Mouse (Mus musculus) layer of hippocampus, adult 2 months (tissue): ENCODE measurements around the gene Nes. TPM values are rescaled to one million over a fixed set of nuclear protein-coding genes. Genes with fewer than 3 reads are reported as not detected.

Experiments used
- DNase-seq, 2 experiments: peaks; one replicate each; pipeline ENCODE4 v3.0.0; 2022; ENCODE audit warnings: low spot score in 2 of 2
- H3K27ac ChIP-seq: fragments of 200-600 bp; 2 replicates; pipeline ENCODE4 v1.8.1; 2022
- H3K4me3 ChIP-seq: fragments of 200-600 bp; 2 replicates; pipeline ENCODE4 v1.8.1; 2022; ENCODE audit warnings: mild to moderate bottlenecking
- CTCF ChIP-seq: fragments of 200-600 bp; conservative IDR thresholded peaks from 2 replicates; pipeline ENCODE4 v1.8.1; 2022; ENCODE audit warnings: antibody characterized with exemption, mild to moderate bottlenecking, moderate library complexity
- total RNA-seq, 2 experiments: library from RNA; stranded (reverse); gene quantifications; 2 replicates each; pipeline ENCODE4 v1.2.3; 2021

Gene Nes
- total RNA-seq, 2 experiments from 2014 or later, result 4.0 to 4.8 TPM

- DNase-seq, result no peak
- Histone ChIP-seq H3K4me3 (no peak overlapping the region), H3K27ac (no peak overlapping the region; the same call in 1 of the 2 replicates)
- TF ChIP-seq CTCF, result no peak
These were observed 10.4 kb downstream of the Nes start for GRCm38 (mm10) chr3:87981214-87981760.

- Histone ChIP-seq H3K4me3 (no peak overlapping the region), H3K27ac (peak overlapping the region; percentile 78; the same call in 1 of the 2 replicates)
- no peak for TF ChIP-seq CTCF
- DNase-seq, result no peak
These were observed 11.3 kb downstream of the Nes start for GRCm38 (mm10) chr3:87981894-87982835.

GRCm38 (mm10) chr3:87982836-87983601 is 12.1 kb downstream of the Nes start:
- Histone ChIP-seq H3K4me3 (no peak overlapping the region), H3K27ac (peak overlapping the region; percentile 78; the same call in 1 of the 2 replicates)
- TF ChIP-seq CTCF, result no peak
- DNase-seq, result no peak

GRCm38 (mm10) chr3:87983627-87984026 is 12.7 kb downstream of the Nes start:
- Histone ChIP-seq H3K27ac (peak overlapping the region; percentile 28; the same call in 1 of the 2 replicates), H3K4me3 (no peak overlapping the region)
- no peak for TF ChIP-seq CTCF
- DNase-seq, result no peak

GRCm38 (mm10) chr3:87984094-87984493 is 13.2 kb downstream of the Nes start:
- no peak for TF ChIP-seq CTCF
- H3K27ac ChIP-seq, result no peak overlapping the region

GRCm38 (mm10) chr3:87985505-87986320 is 14.8 kb downstream of the Nes start:
- TF ChIP-seq CTCF, result no peak
- DNase-seq, result no peak
- H3K27ac ChIP-seq, result peak overlapping the region; percentile 53; the same call in 1 of the 2 replicates
- H3K4me3 ChIP-seq, result no peak overlapping the region

More at GRCm38 (mm10) chr3:87984094-87984493, 13.2 kb downstream of the Nes start:
- DNase-seq, result no peak
- H3K4me3 ChIP-seq, result no peak overlapping the region

- peak overlapping the region; percentile 32; the same call in 1 of the 2 replicates for H3K4me3 ChIP-seq
- peak; percentile 86 to 96 for DNase-seq
- TF ChIP-seq CTCF, result peak; percentile 96
- H3K27ac ChIP-seq, result peak overlapping the region; percentile 15; the same call in 1 of the 2 replicates
These were observed 16.0 kb downstream of the Nes start for GRCm38 (mm10) chr3:87986868-87987267.

GRCm38 (mm10) chr3:87987633-87988032 is 16.8 kb downstream of the Nes start:
- no peak for DNase-seq
- Histone ChIP-seq H3K27ac (peak overlapping the region; percentile 15; the same call in 1 of the 2 replicates), H3K4me3 (peak overlapping the region; percentile 32; the same call in 1 of the 2 replicates)
- no peak for TF ChIP-seq CTCF

- H3K27ac ChIP-seq, result peak overlapping the region; percentile 15; the same call in 1 of the 2 replicates
- no peak for DNase-seq
- H3K4me3 ChIP-seq, result peak overlapping the region; percentile 32; the same call in 1 of the 2 replicates
- no peak for TF ChIP-seq CTCF
These were observed 17.2 kb downstream of the Nes start for GRCm38 (mm10) chr3:87988068-87988467.

- TF ChIP-seq CTCF, result no peak
- Histone ChIP-seq H3K4me3 (no peak overlapping the region), H3K27ac (no peak overlapping the region)
- no peak for DNase-seq
These were observed 19.1 kb downstream of the Nes start for GRCm38 (mm10) chr3:87989935-87990334.

- no peak for DNase-seq
- no peak overlapping the region for H3K4me3 ChIP-seq
- no peak for TF ChIP-seq CTCF
- no peak overlapping the region for H3K27ac ChIP-seq
These were observed 22.6 kb downstream of the Nes start for GRCm38 (mm10) chr3:87993436-87993835.

GRCm38 (mm10) chr3:87995331-87995730 is 24.5 kb downstream of the Nes start:
- no peak for TF ChIP-seq CTCF

More at GRCm38 (mm10) chr3:87995331-87995730, 24.5 kb downstream of the Nes start:
- DNase-seq, result no peak
- peak overlapping the region; percentile 76 for H3K27ac ChIP-seq
- H3K4me3 ChIP-seq, result no peak overlapping the region
